Comparison of ENCODE assay signal across 18 mouse cellular contexts in genomic region chr11:53902741-53903140, GRCm38 (mm10). TPM values are rescaled to one million over a fixed set of nuclear protein-coding genes. Genes with fewer than 3 reads are reported as not detected.
"Had no signal": no experiment of that assay in that cellular context is flagged by ENCODE, and none has a peak within 500 bp of the region (broad histone marks: within the 10 kb centered on the region; RNA-seq: fewer than 3 reads in every experiment).

No protein-coding gene starts in this region.

- H3K27ac ChIP-seq: hindbrain, postnatal 0 days; limb, embryonic 12.5 days; limb, embryonic 15.5 days; liver, embryonic 14.5 days; lung, embryonic 15.5 days; midbrain, embryonic 12.5 days; midbrain, embryonic 15.5 days; neural tube, embryonic 13.5 days had no signal

- H3K4me1 ChIP-seq: midbrain, embryonic 12.5 days; midbrain, embryonic 15.5 days; neural tube, embryonic 13.5 days had no signal

- DNase-seq: kidney, adult 8-10 months; kidney, postnatal 14 days; left cerebral cortex, postnatal 4 days; lung, adult 18-20 months; lung, postnatal 10 days; lung, postnatal 4 days; retina, postnatal 1 day; right cerebral cortex, postnatal 25 days; thymus, postnatal 25 days had no signal

- H3K4me2 ChIP-seq: limb, embryonic 12.5 days; limb, embryonic 15.5 days; lung, embryonic 15.5 days; midbrain, embryonic 12.5 days; midbrain, embryonic 15.5 days; neural tube, embryonic 13.5 days had no signal

- H3K4me3 ChIP-seq: limb, embryonic 12.5 days; limb, embryonic 15.5 days; lung, embryonic 15.5 days; midbrain, embryonic 12.5 days; midbrain, embryonic 15.5 days; neural tube, embryonic 13.5 days had no signal

- H3K36me3 ChIP-seq: limb, embryonic 12.5 days; limb, embryonic 15.5 days; lung, embryonic 15.5 days; midbrain, embryonic 12.5 days; midbrain, embryonic 15.5 days; neural tube, embryonic 13.5 days had no signal

- H3K27me3 ChIP-seq: limb, embryonic 12.5 days; limb, embryonic 15.5 days; lung, embryonic 15.5 days; midbrain, embryonic 12.5 days; midbrain, embryonic 15.5 days; neural tube, embryonic 13.5 days had no signal

- H3K9me3 ChIP-seq: limb, embryonic 12.5 days; limb, embryonic 15.5 days; lung, embryonic 15.5 days; midbrain, embryonic 12.5 days; midbrain, embryonic 15.5 days; neural tube, embryonic 13.5 days had no signal

- ATAC-seq: hindbrain, postnatal 0 days; inflammation-experienced regulatory T-cells, adult 6 months; midbrain, embryonic 15.5 days had no signal

- H3K9ac ChIP-seq: limb, embryonic 12.5 days; limb, embryonic 15.5 days; liver, embryonic 14.5 days; lung, embryonic 15.5 days; midbrain, embryonic 12.5 days; midbrain, embryonic 15.5 days; neural tube, embryonic 13.5 days had no signal

RNA-seq across cellular contexts. Expression of gene Gm12216, which starts 43.7 kb away (rescaled TPM):
- total RNA-seq: hindbrain, postnatal 0 days had no signal
